Mouse (Mus musculus) embryo, embryonic 11 days (tissue): Measurements from ENCODE around the gene Tm6sf2.
A peak's percentile ranks its signal among the peaks of the same experiment; 100 is the strongest.
"Not testable (repeated sequence)": the region's sequence is repeated elsewhere in the genome, so short reads cannot be mapped to it uniquely, and the experiment has no call there.

ENCODE experiments used
- DNase-seq: peaks from one replicate; pipeline ENCODE4 v3.0.0-alpha.2; 2015

Tm6sf2 gene

DNA sequence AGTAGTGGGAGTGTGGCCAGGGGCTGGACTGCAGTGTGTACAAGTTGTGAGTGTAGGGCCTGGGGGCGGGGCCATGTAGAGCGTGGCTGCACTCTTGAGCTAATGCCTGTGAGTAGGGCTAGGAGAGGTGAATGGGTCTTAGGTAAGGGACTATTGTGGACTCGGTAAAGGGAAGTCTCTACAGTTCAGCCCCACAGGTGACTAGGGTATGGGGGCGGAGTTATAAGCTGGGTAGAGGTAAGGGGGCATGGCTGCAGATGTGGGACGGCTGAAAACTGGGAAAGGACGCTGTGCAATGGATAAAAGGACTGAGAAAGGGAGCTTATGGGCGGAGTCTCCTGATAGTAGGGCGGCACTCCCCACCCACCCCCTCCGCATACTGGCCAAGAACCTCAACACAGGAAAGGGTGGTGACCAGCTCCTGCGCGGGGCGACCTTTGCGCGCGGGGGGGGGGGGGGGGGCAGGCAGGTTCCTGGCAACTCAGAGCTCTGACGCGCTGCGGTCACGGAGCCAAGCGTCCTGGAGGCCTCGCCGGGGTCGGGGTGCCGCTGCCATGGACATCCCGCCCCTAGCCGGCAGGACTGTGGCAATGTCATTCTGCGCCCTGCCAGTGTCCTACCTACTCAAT, at the start of gene Tm6sf2:
TSS of gene Tm6sf2 (plus strand) at position 484 of the 629 bp plus-strand sequence.
- peak; percentile 14 for DNase-seq

DNA sequence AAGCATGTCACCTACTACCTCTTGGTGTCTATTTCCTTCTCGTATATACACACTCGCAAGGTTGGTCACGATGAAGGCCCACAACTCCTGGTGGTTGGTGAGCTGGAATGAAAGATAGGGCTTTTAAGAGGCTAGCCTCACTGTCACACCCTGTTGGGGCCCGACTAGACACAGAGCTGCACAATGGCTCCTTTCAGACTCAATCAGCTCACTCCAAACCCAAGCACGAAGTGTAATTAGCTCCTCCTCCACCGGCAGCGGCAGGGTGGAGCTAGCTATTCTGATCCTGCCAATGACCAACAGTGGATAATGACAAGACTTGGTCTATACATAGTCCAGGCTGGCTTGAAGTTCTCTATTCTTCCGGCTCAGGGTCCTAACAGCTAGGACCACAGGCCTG, 49.1 kb upstream of the Tm6sf2 start:
- no peak for DNase-seq

DNA sequence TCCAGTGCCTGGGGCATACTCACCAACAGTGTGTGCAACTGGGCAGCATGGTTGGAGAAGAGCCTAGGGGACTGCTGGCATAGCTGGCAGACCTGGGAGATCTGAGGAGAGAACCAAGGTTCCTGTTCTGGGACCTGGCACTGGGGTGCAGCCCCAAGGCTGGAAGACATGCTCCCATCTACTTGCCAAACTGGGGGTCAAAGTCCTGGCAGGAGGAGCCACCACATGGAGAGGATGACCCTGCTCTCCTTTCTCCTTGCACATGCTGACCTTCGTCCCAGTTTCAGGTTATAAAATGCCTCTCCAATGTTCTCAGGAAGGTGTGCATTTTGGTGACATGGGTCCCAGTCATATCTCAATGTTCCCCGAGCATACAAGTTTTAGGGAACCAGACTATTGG, 46.6 kb upstream of the Tm6sf2 start:
- DNase-seq: no peak

DNA sequence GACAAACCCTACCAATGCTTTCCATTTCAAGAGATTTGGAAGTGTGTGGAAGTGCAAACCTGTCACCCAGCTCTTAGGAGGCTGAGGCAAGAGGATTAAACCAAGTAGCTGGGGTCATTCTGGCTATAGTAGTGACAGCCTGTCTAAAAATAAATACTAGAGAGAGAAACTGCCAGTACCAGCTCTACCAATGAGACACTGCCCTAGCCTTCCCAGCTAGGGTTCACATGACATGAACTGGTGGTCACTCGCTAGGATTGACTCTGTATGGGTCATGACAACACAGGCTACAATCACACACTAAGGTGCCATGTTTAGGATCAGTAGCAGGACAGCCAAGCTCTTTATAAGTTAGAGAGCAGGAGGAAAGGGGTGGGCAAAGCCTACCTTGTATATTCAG, 42.5 kb upstream of the Tm6sf2 start:
- no peak for DNase-seq

DNA sequence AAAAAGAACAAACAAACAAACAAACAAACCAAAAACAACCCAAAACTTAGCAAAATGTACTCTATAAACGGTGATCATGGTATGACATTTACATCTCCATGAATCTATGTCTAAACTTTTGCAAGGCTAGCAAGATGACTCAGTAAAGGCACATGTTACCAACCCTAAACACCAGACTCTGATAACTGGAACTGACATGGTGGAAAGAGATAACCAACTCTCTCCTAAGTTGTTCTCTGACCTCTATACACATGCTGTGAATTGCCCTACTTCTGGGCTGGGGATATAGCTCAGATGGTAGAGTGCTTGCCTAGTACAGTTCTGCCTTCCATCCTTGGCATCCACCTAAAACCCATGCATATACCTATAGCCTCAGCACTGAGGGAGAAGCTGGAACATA, 34.7 kb upstream of the Tm6sf2 start:
- no peak for DNase-seq

DNA sequence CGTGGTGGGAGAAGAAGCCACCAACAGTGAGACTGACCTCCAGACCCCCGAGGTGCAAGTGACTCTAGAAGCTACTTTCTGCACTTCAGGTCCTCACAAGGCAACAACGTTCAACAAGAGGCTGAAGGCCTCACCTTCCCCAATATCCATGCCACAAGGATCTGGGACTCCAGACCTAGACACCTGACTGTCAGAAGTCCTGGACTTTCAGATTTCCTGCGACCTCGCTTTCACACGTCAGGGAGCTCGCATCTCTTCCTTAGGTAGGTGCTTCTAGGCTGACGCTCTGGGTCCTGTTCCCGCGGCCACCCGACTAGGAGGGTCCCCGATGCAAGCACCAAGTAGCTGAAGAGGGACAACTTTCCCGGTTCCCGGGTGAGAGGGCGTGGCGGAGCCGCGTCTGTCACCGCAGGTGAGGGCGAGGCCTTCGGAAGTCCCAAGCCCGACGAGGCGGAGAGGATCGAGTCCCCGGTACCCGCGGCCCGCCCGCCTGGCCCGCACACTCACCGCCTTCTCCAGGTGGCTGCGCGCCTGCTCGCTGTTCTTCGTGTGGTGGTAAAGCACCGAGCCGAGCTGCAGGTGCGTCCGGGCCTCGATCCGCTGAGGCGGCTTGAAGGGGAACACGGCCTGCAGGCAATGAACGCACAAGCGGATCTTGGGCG, 30.7 kb upstream of the Tm6sf2 start:
- no peak for DNase-seq

DNA sequence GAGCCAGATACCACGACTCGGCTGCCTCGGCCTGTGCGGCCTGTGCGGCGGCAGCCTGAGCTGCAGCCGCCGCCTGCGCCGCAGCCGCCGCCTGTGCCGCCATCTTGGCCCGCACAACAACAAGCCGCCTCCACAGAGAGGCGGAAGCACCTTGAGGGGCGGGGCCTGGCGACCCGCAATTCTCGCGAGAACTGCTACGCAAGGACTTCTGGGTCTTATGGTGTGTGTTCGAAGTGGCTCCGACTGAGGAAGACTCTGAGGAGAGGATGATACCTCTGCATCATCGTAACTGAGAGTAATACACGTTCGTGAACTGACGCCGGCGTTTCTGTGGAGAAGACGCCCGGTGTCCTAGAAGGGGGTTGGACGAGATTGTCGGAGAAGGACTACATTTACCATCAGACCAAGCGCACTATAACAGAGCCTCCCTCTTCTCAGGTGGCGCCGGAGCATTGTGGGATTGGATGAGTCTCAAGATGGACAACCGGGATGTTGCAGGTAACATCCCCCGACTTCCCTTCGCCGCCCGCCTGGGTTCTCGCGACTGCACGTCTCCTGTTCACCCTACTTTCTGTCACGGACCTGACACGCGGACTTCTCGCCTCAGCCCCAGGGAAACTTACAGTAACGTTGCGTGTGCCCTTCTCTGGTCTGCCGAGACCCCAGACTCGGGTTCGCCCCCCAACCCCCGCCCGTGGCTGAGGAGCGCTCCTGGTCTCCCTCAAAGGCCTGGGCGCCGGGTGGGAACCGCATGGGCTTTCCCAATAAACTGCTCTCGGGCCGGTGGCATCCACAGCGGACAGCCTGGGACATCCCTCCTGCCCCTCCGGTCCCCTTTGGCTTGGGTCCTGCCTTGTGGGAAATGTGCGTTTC, 29.9 kb upstream of the Tm6sf2 start, which contains the start of the genes Mau2 and Sugp1:
TSS of gene Mau2 (minus strand) at position 152 of the 873 bp plus-strand sequence.
TSS of gene Sugp1 (plus strand) at position 231 of the 873 bp plus-strand sequence.
- peak; percentile 97 for DNase-seq

DNA sequence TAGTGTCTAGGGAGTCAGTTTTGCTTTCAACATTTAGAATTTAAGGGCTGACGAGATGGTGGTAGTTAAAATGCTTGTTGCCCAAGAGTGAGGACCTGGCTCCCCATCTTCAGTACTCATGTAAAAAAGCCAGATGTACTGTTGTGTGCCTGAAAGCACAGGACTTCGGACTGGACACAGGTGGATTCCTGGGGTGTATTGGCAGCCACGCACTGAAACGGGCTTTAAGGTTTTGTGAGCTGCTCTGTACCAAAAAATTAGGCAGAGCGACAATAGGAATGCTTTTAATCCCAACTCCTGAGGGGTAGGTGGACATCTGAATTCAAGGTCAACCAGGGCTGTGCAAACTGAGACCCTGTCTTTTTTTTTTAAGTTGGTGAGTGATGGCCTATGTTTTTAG, 28.7 kb upstream of the Tm6sf2 start:
- DNase-seq: no peak

DNA sequence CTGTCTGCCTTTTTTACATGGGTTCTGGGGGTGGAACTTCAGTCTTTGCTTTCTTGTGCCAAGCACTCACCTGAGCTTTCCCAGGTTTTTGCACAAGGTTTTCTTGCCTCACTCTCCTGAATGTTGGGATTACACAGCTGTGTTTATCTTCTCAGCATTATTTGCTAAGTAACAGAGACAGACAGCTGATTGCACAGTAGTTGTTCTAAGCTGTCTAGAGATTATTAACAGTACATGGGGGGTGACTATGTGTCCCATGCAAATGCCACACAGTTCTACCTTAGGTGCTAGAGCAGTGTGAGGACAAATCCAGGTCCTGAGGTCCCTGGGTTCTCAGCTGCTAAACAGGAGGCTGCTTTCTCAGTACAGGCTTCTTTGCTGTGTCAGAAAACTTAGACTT, 23.1 kb upstream of the Tm6sf2 start:
- no peak for DNase-seq

DNA sequence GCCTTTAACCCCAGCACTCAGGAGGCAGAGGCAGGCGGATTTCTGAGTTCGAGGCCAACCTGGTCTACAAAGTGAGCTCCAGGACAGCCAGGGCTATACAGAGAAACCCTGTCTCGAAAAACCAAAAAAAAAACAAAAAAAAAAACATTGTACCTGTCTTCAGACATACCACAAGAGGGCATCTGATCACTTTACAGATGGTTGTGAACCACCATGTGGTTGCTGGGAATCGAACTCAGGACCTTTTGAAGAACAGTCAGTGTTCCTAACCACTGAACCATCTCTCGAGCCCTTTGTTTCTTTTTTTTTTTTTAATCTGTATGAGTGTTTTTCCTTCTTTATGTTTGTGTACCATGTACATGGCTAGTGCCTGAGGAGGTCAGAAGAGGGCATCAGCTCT, 22.3 kb upstream of the Tm6sf2 start:
- not testable (repeated sequence) for DNase-seq

DNA sequence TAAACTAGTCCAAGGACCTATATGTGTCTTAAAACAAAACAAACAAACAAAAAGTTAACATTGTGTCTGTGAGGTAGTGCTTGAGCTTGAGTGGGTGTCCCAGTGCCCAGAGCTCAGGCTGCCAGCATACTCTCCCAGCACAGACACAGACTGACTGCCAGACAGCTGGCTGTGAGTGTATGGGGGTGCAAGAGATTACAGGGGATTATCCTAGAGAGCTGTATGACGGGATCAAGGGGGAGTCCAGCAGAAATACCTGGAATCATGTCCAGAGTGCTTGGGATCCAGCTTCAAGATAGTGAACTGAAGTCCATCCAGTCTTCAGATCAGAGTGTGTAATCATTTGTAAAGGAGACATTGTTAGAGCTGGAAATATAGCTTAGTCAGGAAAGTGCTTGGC, 15.0 kb upstream of the Tm6sf2 start:
- no peak for DNase-seq

DNA sequence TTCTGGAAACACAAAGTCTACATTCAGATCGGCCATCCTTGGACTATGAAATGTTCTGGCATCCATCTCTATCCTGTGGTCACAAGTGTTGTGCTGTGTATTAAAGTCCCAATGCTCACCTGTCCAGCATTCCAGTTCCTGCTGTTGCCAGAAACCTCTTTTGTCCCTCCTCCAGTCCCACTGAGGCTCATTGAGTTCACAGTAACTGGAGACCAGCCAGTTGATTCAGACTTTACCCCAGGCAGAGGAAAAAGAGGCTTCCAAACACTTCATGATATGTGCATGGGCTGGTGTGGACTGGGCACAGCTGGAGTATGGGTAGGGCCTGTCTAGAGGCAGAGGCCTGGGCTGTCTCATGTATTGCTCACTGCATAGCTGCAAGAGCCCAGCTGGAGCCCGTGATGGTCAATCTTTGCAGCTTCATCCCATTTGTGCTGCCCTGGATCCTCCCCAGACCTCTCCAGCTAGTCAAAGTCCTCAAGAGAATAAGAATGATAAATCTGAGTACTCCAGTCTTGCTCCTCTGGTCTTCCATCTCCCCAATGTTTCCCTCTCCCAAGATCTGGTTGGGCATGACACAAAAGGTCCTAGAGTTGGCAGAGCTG, 786 bp upstream of the Tm6sf2 start:
- DNase-seq: no peak

DNA sequence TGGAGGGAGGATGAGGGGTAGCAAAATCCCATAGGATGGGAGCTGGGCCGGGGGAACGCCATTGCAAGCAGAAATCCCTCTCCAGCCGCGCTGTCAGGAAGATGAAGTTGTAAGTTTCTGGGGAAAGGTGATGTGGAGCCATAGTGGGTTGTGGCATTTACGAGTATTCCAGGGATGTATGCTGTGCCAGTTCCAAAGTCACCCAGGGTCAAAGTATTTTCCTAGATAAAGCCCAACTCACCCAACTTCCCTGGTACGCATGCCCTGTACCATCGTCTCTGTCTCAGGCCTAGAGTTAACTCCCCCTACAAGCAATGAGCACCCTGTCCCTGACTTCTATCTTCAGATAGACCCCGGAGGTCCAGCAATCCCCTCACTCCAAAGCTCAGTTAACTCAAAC, 396 bp downstream of the Tm6sf2 start:
- DNase-seq: no peak

DNA sequence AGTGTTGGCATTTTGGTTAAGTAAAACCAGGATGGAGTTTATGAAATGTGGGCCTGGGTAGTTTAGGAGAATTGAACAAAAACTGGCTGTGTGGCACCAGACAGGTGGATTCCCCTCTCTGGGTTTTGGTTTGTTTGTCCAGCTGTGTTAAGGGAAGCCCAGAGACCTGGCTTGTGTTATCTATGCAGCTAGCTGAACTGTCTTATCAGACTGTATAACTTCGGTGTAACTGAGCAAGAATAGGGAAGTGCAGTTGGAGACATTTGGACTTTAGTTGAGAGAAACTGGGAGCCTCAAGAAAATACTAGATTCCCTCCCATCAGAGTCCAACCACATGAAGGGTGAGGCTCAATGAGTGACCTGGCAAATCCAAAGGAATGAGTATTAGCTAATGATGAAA, 958 bp downstream of the Tm6sf2 start:
- no peak for DNase-seq

DNA sequence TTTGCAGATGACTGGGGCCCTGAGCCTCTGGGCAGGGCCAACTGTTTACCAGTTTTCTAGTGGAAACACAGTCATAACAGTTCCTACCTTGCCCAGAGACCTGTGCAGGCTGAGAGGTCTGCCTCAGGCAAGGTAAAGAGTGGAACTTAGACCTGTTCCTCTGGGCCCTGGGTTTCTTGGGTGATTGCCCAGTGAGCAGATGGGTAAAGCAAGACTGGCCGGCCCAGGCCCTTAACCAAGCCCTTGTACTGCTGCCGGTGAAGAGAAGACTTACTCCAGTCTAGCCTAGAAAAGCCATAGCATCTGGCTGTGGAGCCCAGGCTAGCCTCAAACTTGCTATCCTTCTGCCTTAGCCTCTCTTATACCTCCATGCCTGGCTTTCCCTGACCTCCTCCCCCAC, 9.3 kb downstream of the Tm6sf2 start:
- no peak for DNase-seq

DNA sequence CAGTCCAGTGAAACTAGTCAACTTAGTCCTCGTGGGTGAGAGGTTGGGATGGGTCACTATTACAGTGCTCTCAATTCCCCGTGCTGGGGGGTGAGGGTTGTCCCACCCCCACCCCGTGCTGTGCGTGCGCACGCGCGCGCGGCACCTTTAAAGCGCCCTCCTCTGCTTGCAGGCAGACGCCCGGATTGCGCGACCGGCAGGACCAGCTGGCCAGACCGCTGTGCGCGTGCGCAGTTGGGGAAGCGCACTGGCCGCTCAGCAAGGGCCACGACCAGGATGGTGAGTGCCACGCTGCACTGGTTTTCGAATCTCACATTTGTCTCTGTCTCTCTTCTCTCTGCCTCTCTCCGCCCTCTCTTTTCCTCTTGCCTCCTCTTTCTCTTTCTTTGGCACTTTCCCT, 10.6 kb downstream of the Tm6sf2 start, which contains the start of gene Hapln4:
TSS of gene Hapln4 (plus strand) at position 173 of the 400 bp plus-strand sequence.
- DNase-seq: peak; percentile 85

DNA sequence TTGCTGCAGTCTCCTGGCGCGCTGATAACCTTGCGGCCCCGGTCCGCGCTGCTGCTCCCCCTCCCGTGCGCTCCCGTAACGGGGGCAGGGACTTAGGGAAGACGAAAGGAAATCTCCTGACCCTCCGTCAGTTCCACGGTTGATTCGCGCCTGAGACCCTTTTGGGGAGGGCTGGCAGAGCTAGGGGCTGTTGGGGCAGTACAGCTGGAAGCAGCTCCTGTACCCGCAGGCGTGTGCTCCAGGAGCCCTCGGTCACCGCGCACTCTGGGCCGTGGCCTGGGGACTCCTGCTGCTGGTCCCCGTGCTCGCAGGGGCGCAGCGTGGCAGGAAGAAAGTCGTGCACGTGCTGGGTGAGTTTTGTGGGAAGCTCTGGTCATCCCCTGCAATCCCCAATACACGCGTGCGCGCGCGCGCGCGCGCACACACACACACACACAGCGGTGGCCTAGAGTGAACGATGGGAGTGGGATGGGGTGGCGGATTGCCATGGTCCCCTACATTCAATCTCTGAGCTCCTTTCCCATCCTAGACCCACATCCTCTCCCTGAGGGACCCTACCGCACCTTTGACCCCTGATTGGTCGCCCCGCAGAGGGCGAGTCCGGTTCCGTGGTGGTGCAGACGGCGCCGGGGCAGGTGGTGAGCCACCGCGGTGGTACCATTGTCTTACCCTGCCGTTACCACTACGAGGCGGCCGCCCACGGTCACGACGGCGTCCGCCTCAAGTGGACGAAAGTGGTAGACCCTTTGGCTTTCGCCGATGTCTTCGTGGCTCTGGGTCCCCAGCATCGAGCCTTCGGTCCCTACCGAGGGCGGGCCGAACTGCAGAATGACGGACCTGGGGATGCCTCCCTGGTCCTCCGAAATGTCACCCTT, 11.7 kb downstream of the Tm6sf2 start:
- DNase-seq: peak; percentile 48

DNA sequence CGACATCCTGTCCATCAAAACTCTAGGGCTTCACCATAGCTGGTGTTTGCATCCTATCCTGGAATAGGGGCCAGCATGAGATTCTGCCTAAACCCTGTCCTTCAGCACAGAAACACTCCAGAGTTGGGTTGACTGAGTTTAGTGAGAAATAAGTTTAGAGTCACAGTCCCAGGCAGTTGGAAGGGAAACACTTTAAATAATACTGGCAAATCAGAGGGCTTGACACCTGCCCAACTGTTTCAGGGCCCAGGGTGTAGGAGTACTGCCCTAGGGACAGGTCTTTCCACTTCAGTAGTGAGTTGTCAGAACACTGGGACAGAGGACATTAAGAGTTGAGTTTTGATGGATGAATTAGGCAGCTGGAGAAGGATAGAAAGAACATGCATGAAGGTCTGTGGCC, 13.4 kb downstream of the Tm6sf2 start:
- DNase-seq: no peak

DNA sequence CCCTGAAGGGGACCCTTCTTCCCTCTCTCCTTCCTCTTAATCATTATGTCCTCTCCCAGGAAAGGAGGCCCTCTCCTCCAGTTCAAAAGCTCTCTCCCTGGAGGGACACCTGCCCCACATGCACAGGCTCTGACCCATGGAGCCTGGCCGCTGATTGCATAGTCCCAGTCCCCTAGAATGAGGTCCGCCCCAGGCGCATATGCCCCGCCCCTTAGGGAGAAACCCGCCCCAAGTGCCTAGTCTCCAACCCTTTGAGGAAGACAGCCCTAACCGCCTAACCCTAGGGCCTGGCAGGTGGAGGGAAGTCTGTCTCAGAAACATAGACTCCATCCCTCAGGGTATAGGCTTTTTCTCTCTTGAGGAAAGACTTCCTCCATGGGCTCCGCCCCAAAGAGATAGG, 14.5 kb downstream of the Tm6sf2 start:
- no peak for DNase-seq

DNA sequence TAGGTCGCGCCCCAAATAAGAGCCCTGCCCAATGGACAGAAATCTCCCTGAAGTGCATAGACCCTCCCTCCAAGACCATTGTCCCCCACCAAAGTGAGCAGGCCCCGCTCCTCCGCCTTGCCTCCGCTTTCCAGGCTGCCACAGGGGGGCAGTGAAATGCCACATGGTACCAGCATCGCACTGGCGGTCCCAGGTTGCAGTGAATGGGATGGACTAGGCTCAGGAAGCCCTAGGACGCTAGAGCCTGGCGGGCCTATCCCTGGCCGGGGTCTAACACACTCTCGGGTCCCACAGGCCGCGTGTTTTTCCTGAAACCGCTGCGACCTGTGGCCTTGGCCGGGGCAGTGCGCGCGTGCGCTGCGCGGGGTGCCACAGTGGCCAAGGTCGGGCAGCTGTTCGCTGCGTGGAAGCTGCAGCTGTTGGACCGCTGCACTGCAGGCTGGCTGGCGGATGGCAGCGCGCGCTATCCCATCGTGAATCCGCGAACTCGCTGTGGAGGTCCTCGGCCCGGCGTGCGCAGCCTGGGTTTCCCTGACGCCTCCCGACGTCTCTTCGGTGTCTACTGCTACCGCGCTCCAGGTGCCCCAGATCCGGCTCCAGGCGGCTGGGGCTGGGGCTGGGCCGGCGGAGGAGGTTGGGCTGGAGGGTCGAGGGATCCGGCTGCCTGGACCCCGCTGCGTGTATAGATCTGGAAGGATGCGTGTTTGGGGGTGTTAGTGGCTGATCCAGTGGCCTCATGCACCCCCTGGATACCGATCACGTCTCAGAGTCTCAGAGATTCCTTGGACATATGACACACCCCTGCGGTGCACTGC, 15.3 kb downstream of the Tm6sf2 start:
- peak; percentile 80 for DNase-seq

DNA sequence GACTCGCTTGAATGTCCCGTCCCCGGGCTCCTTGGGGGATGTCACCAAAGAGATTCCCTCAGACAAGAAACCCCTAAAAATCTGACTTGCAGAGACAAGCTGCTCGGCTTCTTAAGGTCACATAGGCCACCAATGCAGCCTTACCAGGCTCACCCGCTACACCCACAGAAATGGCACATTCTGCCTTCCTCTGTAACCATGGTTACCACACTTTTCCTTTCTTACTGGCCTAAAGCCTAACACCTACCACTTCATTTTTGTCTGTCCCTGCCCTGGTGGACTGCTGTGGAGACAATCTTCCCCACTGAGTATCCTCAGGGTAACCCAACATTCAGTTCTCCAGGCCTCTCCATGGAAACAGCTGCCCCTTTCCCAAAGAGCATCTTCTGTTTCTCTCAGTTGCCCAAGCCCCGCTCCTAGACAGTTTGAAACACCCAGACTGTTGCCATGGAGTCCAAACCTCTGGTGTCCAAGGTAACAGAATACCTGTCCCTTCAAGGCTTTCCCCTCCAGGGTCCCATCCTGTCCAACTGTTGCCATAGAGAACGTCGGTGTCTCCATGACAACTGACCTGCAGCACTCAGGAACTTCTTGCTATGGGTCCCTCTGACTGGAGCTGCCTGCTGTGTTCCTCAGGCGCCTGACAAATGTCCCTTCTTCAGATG, 16.7 kb downstream of the Tm6sf2 start:
- DNase-seq: peak; percentile 24
